Mouse (Mus musculus): ENCODE results near the gene Efcab11.
A peak's percentile ranks its signal among the peaks of the same experiment; 100 is the strongest.

Gene Efcab11

GRCm38 (mm10) chr12:99884269-99885261, at the start of gene Efcab11, which contains the start of gene Tdp1:
TSS of gene Efcab11 (minus strand) at chr12:99884439.
TSS of gene Tdp1 (plus strand) at chr12:99884517.
- DNase-seq (ENCODE audit: low read depth) = peak; percentile 97

GRCm38 (mm10) chr12:99933630-99934029, 49.4 kb upstream of the Efcab11 start:
- DNase-seq (ENCODE audit: low read depth) = no peak

- DNase-seq (ENCODE audit: low read depth) = no peak
Measured at GRCm38 (mm10) chr12:99932245-99932644, 48.0 kb upstream of the Efcab11 start.

- no peak for DNase-seq (ENCODE audit: low read depth)
Measured at GRCm38 (mm10) chr12:99929160-99929559, 44.9 kb upstream of the Efcab11 start.

GRCm38 (mm10) chr12:99928311-99928710, 44.1 kb upstream of the Efcab11 start:
- DNase-seq (ENCODE audit: low read depth) = no peak

- no peak for DNase-seq (ENCODE audit: low read depth)
Measured at GRCm38 (mm10) chr12:99923703-99924102, 39.5 kb upstream of the Efcab11 start.

GRCm38 (mm10) chr12:99923131-99923606, 38.9 kb upstream of the Efcab11 start:
- no peak for DNase-seq (ENCODE audit: low read depth)

GRCm38 (mm10) chr12:99921045-99921444, 36.8 kb upstream of the Efcab11 start:
- no peak for DNase-seq (ENCODE audit: low read depth)

GRCm38 (mm10) chr12:99919636-99920035, 35.4 kb upstream of the Efcab11 start:
- DNase-seq (ENCODE audit: low read depth) = no peak

GRCm38 (mm10) chr12:99917800-99918427, 33.7 kb upstream of the Efcab11 start:
- DNase-seq (ENCODE audit: low read depth) = no peak

GRCm38 (mm10) chr12:99911466-99911865, 27.2 kb upstream of the Efcab11 start:
- no peak for DNase-seq (ENCODE audit: low read depth)

- no peak for DNase-seq (ENCODE audit: low read depth)
Measured at GRCm38 (mm10) chr12:99904537-99904936, 20.3 kb upstream of the Efcab11 start.

- DNase-seq (ENCODE audit: low read depth) = no peak
Measured at GRCm38 (mm10) chr12:99902867-99903370, 18.7 kb upstream of the Efcab11 start.

GRCm38 (mm10) chr12:99901973-99902866, 18.0 kb upstream of the Efcab11 start:
- DNase-seq (ENCODE audit: low read depth) = no peak

GRCm38 (mm10) chr12:99899991-99900390, 15.8 kb upstream of the Efcab11 start:
- peak; percentile 44 for DNase-seq (ENCODE audit: low read depth)

GRCm38 (mm10) chr12:99898248-99898870, 14.1 kb upstream of the Efcab11 start:
- DNase-seq (ENCODE audit: low read depth) = no peak

GRCm38 (mm10) chr12:99897846-99898245, 13.6 kb upstream of the Efcab11 start:
- DNase-seq (ENCODE audit: low read depth) = no peak

- no peak for DNase-seq (ENCODE audit: low read depth)
Measured at GRCm38 (mm10) chr12:99885282-99885901, 1.2 kb upstream of the Efcab11 start.

GRCm38 (mm10) chr12:99883713-99884105, 530 bp downstream of the Efcab11 start:
- DNase-seq (ENCODE audit: low read depth) = no peak

- peak; percentile 95 for DNase-seq (ENCODE audit: low read depth)
Measured at GRCm38 (mm10) chr12:99883000-99883712, 1.1 kb downstream of the Efcab11 start.

Measured in naive thymus-derived CD4-positive, alpha-beta T cell, adult 2 months (primary cell).